Mouse (Mus musculus) embryonic facial prominence, embryonic 14.5 days (tissue): Measurements from ENCODE around the gene Gstm3. TPM values are rescaled to one million over a fixed set of nuclear protein-coding genes. Genes with fewer than 3 reads are reported as not detected.

Source experiments
- ATAC-seq: fragments of 200-750 bp; cut with Nextera tagmentation; 2 replicates; pipeline ENCODE4 v1.8.0; 2017; ENCODE audit warnings: low read depth, moderate number of reproducible peaks, moderate TSS enrichment
- DNase-seq: peaks from one replicate; pipeline ENCODE4 v3.0.0-alpha.2; 2015; ENCODE audit warnings: low spot score
- H3K27ac ChIP-seq: fragments of 300-500 bp; sonication (generic); replicated peaks from 2 replicates; pipeline ENCODE4 v1.5.1; 2014; ENCODE audit warnings: low read depth, mild to moderate bottlenecking, low read length, moderate library complexity
- H3K27me3 ChIP-seq: fragments of 300-500 bp; sonication (generic); replicated peaks from 2 replicates; pipeline ENCODE4 v1.6.1; 2014; ENCODE audit warnings: low read length; ENCODE audit not compliant: control insufficient read depth, insufficient read depth
- H3K36me3 ChIP-seq: fragments of 300-500 bp; sonication (generic); 2 replicates; pipeline ENCODE4 v1.6.1; 2014; ENCODE audit warnings: low read length, mixed read lengths; ENCODE audit not compliant: control insufficient read depth, insufficient read depth
- H3K4me1 ChIP-seq: fragments of 300-500 bp; sonication (generic); 2 replicates; pipeline ENCODE4 v1.6.1; 2014; ENCODE audit warnings: antibody characterized with exemption, low read length; ENCODE audit not compliant: control insufficient read depth, insufficient read depth
- H3K4me2 ChIP-seq: fragments of 300-500 bp; sonication (generic); 2 replicates; pipeline ENCODE4 v1.6.1; 2014; ENCODE audit warnings: low read depth, mild to moderate bottlenecking, low read length, moderate library complexity, mixed read lengths
- H3K4me3 ChIP-seq: fragments of 300-500 bp; sonication (generic); 2 replicates; pipeline ENCODE4 v1.5.1; 2014; ENCODE audit warnings: low read depth, mild to moderate bottlenecking, low read length
- H3K9ac ChIP-seq: fragments of 300-500 bp; sonication (generic); 2 replicates; pipeline ENCODE4 v1.6.1; 2014; ENCODE audit warnings: low read depth, mild to moderate bottlenecking, low read length, moderate library complexity, mixed read lengths
- H3K9me3 ChIP-seq: fragments of 300-500 bp; sonication (generic); 2 replicates; pipeline ENCODE4 v1.6.1; 2016; ENCODE audit warnings: low read length; ENCODE audit not compliant: control insufficient read depth
- WGBS: fragments of 180-500 bp; shearing (Covaris S2); extraction: QIAGEN DNeasy Blood & Tissue Kit; methylation state at CpG from one replicate; pipeline ENCODE4 v1.1.7; 2014; 5-methylcytosine and 5-hydroxymethylcytosine counted together
- polyA plus RNA-seq: library from polyadenylated mRNA; unstranded; fragments of >200 nt; fragmentation: Nextera tagmentation; extraction: Ambion mirVana; gene quantifications from 2 replicates; pipeline ENCODE4 v1.2.1, GENCODE M21; 2014

Gstm3 gene
- polyA plus RNA-seq, 1 experiment from 2014 or later: 0.17 TPM

- no peak overlapping the region; the same call in 1 of the 2 replicates for H3K27ac ChIP-seq
- no peak for ATAC-seq
- H3K4me2 ChIP-seq: peak overlapping the region; percentile 44
- WGBS: 70% methylated on average over 2 of the region's 2 CpGs
- DNase-seq: no peak
- no peaks in the 10 kb centered on the region for H3K27me3 ChIP-seq
- peak overlapping the region; percentile 43 for H3K9ac ChIP-seq
- no peaks in the 10 kb centered on the region for H3K36me3 ChIP-seq
- H3K9me3 ChIP-seq: no peaks in the 10 kb centered on the region
- peak overlapping the region; percentile 10; the same call in 1 of the 2 replicates for H3K4me3 ChIP-seq
- no peaks in the 10 kb centered on the region for H3K4me1 ChIP-seq
Measured at GRCm38 (mm10) chr3:107931134-107931533, 37.9 kb downstream of the Gstm3 start.

DNA sequence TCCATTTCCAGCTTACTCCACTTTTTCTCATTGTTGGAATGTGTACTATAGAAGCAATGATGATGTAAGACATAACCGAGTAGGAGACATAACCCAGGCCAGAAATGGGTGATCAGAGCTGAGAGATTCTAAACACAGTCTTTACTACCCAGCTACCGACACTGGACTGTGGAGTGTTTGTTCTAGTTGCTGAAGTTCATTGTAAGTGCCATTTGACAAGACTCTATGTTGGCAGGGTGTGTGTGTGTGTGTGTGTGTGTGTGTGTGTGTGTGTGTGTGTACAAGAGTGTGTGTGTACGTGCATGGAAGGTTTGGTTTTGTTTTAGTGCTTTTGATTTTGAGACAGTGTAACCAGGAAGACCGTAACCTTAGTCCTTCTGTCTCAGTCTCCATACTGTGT lies 39.4 kb downstream of the Gstm3 start:
- Histone ChIP-seq H3K4me2 (no peak overlapping the region), H3K36me3 (no peaks in the 10 kb centered on the region), H3K4me3 (no peak overlapping the region), H3K27ac (no peak overlapping the region), H3K9ac (no peak overlapping the region), H3K4me1 (no peaks in the 10 kb centered on the region), H3K9me3 (no peaks in the 10 kb centered on the region), H3K27me3 (no peaks in the 10 kb centered on the region)
- DNase-seq (no peak), ATAC-seq (no peak)
- 86% methylated on average over 4 of the region's 4 CpGs for WGBS

DNA sequence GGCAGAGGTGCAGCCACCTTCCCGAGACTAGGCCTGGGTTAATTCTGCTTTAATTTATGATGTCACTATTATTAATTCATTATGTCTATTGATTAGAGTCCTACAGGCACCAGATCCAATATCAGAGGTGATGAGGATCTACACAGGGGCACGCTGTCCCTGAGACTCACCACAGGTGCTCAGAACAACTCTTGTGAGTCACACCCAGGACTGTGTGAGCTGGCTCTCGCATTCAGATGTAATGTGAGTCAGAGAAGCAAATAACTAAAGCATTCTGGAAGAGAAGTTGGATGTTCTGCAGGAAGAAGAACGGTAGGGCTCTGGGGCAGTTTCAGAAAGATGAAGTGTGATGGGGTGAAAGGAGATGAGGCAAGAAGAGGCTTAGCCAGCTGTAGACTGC lies 39.8 kb downstream of the Gstm3 start:
- no peak overlapping the region for H3K27ac ChIP-seq
- no peak overlapping the region for H3K4me2 ChIP-seq
- H3K9ac ChIP-seq: no peak overlapping the region
- no peak for DNase-seq
- H3K4me1 ChIP-seq: no peaks in the 10 kb centered on the region
- H3K36me3 ChIP-seq: no peaks in the 10 kb centered on the region
- ATAC-seq: no peak
- H3K9me3 ChIP-seq: no peaks in the 10 kb centered on the region
- H3K4me3 ChIP-seq: no peak overlapping the region
- no peaks in the 10 kb centered on the region for H3K27me3 ChIP-seq
- WGBS: 79% methylated on average over 4 of the region's 4 CpGs

- Histone ChIP-seq H3K27me3 (no peaks in the 10 kb centered on the region), H3K9me3 (no peaks in the 10 kb centered on the region), H3K9ac (no peak overlapping the region), H3K4me3 (no peak overlapping the region), H3K4me1 (no peaks in the 10 kb centered on the region), H3K4me2 (no peak overlapping the region), H3K36me3 (no peaks in the 10 kb centered on the region), H3K27ac (no peak overlapping the region)
- DNase-seq: no peak
- WGBS: 88% methylated on average over 11 of the region's 11 CpGs
- ATAC-seq: no peak
Measured at GRCm38 (mm10) chr3:107928691-107929090, 40.4 kb downstream of the Gstm3 start.

DNA sequence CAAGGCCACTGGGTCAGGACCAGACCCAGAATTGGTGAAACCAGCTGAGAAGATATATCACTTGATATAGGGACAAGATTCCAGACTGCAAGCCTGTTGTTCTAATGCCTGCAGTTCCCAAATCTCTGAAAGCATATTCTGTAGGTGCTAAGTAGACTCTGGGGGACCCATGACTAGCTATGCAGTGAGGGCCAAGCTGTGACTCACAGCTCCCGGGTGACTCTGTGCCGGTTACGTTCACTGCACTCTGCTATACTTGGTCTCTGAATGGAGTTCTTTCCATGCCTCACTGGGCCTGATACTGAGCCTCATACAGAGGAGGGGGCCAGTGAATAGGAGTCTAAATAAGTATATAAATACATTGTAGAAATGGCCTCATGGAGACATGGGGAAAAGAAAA lies 41.2 kb downstream of the Gstm3 start:
- H3K4me3 ChIP-seq: no peak overlapping the region
- no peaks in the 10 kb centered on the region for H3K9me3 ChIP-seq
- 77% methylated on average over 3 of the region's 3 CpGs for WGBS
- H3K4me1 ChIP-seq: no peaks in the 10 kb centered on the region
- ATAC-seq: no peak
- no peak overlapping the region for H3K4me2 ChIP-seq
- no peak overlapping the region for H3K9ac ChIP-seq
- H3K27me3 ChIP-seq: no peaks in the 10 kb centered on the region
- no peaks in the 10 kb centered on the region for H3K36me3 ChIP-seq
- DNase-seq: no peak
- H3K27ac ChIP-seq: no peak overlapping the region

- H3K27ac ChIP-seq: no peak overlapping the region
- no peak overlapping the region for H3K9ac ChIP-seq
- DNase-seq (no peak), ATAC-seq (no peak)
- 88% methylated on average over 3 of the region's 3 CpGs for WGBS
- no peak overlapping the region for H3K4me3 ChIP-seq
- no peak overlapping the region for H3K4me2 ChIP-seq
- H3K4me1 ChIP-seq: no peaks in the 10 kb centered on the region
- H3K36me3 ChIP-seq: no peaks in the 10 kb centered on the region
- H3K9me3 ChIP-seq: no peaks in the 10 kb centered on the region
- H3K27me3 ChIP-seq: no peaks in the 10 kb centered on the region
Measured at GRCm38 (mm10) chr3:107925335-107925734, 43.7 kb downstream of the Gstm3 start.

GRCm38 (mm10) chr3:107920348-107920747 lies 48.7 kb downstream of the Gstm3 start:
- no peak overlapping the region for H3K27ac ChIP-seq
- DNase-seq (no peak), ATAC-seq (no peak)
- H3K9ac ChIP-seq: no peak overlapping the region
- no peaks in the 10 kb centered on the region for H3K36me3 ChIP-seq
- no peak overlapping the region for H3K4me2 ChIP-seq
- 93% methylated on average over 5 of the region's 5 CpGs for WGBS
- H3K4me1 ChIP-seq: no peaks in the 10 kb centered on the region
- H3K27me3 ChIP-seq: no peaks in the 10 kb centered on the region
- H3K9me3 ChIP-seq: no peaks in the 10 kb centered on the region
- H3K4me3 ChIP-seq: no peak overlapping the region

- no peak overlapping the region for H3K9ac ChIP-seq
- 48% methylated on average over 7 of the region's 7 CpGs for WGBS
- peak; percentile 71 for DNase-seq
- H3K9me3 ChIP-seq: no peaks in the 10 kb centered on the region
- no peak overlapping the region for H3K27ac ChIP-seq
- no peaks in the 10 kb centered on the region for H3K36me3 ChIP-seq
- H3K4me1 ChIP-seq: no peaks in the 10 kb centered on the region
- no peak overlapping the region for H3K4me3 ChIP-seq
- no peaks in the 10 kb centered on the region for H3K27me3 ChIP-seq
- H3K4me2 ChIP-seq: no peak overlapping the region
- no peak for ATAC-seq
Measured at GRCm38 (mm10) chr3:107917783-107918408, 51.2 kb downstream of the Gstm3 start.

DNA sequence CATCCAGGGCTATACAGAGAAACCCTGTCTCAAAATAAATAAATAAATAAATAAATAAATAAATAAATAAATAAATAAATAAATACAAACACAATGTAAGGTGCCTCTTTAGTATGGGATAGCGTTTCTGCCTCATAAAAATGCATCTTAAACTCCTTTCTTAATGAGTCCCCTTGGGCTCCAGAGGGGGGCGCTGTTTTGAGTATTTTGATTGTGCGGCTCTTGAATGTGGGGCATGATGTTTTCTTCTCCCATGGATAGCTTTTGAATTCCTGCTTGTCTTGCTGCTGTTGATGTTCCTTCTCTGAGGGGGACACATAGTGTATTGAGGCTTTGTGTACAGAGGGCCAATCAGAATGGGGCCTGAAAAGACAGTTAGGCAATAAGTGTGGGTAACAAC lies 52.0 kb downstream of the Gstm3 start:
- no peaks in the 10 kb centered on the region for H3K36me3 ChIP-seq
- H3K27me3 ChIP-seq: no peaks in the 10 kb centered on the region
- no peaks in the 10 kb centered on the region for H3K4me1 ChIP-seq
- no peaks in the 10 kb centered on the region for H3K9me3 ChIP-seq
- no peak overlapping the region for H3K4me3 ChIP-seq
- ATAC-seq (no peak), DNase-seq (no peak)
- H3K27ac ChIP-seq: no peak overlapping the region
- no peak overlapping the region for H3K9ac ChIP-seq
- no peak overlapping the region for H3K4me2 ChIP-seq
- WGBS: 80% methylated on average over 3 of the region's 3 CpGs
